ENCODE assay signal across 7 mouse cellular contexts in genomic region chrX:141724937-141725918, GRCm38 (mm10). TPM values are rescaled to one million over a fixed set of nuclear protein-coding genes. Genes with fewer than 3 reads are reported as not detected.
DNase-seq lines count a peak whose midpoint lies in the region; ATAC-seq and TF ChIP-seq lines count a peak whose summit lies in the region.

TSS of gene Irs4 (minus strand) at chrX:141725263.

- no peak within 1 kb of the TSS for H3K27ac ChIP-seq in hindbrain, postnatal 0 days

- peak; percentile 56 for DNase-seq in ZHBTc4 (ENCODE audit: low read depth, low spot score)
- DNase-seq in embryo, embryonic 10.5 days (ENCODE audit: low spot score), result peak; percentile 59
- DNase-seq in hindbrain, postnatal 0 days (ENCODE audit: low spot score), result peak; percentile 32
- peak; percentile 33 for DNase-seq in mesoderm, embryonic 11.5 days (ENCODE audit: low read depth, low spot score)
- DNase-seq in layer of hippocampus, adult 11-12 months (ENCODE audit: low spot score), result no peak
- no peak for DNase-seq in ovary, adult 18-20 months (ENCODE audit: low spot score)
- no peak for DNase-seq in layer of hippocampus, postnatal 14 days (ENCODE audit: low spot score in 2 of 2)

- peak within 1 kb of the TSS; percentile 58 for H3K4me2 ChIP-seq in hindbrain, postnatal 0 days (ENCODE audit: low read depth, low read length)

- 38% methylated on average over 49 of the region's 51 CpGs for WGBS in hindbrain, postnatal 0 days

- peaks cover 36% of the 10 kb centered on the region for H3K27me3 ChIP-seq in hindbrain, postnatal 0 days (ENCODE audit: insufficient read depth, low read length)

- H3K9me3 ChIP-seq in hindbrain, postnatal 0 days (ENCODE audit: low read length), result no peaks in the 10 kb centered on the region

- H3K4me3 ChIP-seq in hindbrain, postnatal 0 days (ENCODE audit: low read length), result peak within 1 kb of the TSS; percentile 40

- H3K36me3 ChIP-seq in hindbrain, postnatal 0 days (ENCODE audit: insufficient read depth, low read length), result no peaks in the 10 kb centered on the region

- no peak for TF ChIP-seq CTCF in hindbrain, postnatal 0 days (IDR thresholded peaks at IDR 0.05; ENCODE audit: low read depth)

- peak; percentile 76 for ATAC-seq in hindbrain, postnatal 0 days

- no peaks in the 10 kb centered on the region for H3K4me1 ChIP-seq in hindbrain, postnatal 0 days (ENCODE audit: insufficient read depth, low read length)

- peak within 1 kb of the TSS; percentile 17; the same call in 1 of the 2 replicates for H3K9ac ChIP-seq in hindbrain, postnatal 0 days (replicated peaks; ENCODE audit: low read length)

RNA-seq across cellular contexts. Expression of gene Irs4, which starts in this region (rescaled TPM):
- total RNA-seq in hindbrain, postnatal 0 days (2014; rRNA removed), result 8.5 and 8.9 TPM in 2 replicates
- 2.3 TPM in 2 replicates for polyA plus RNA-seq in hindbrain, postnatal 0 days (2015; fragmentation: Nextera tagmentation; extraction: Ambion mirVana)
- total RNA-seq in layer of hippocampus, postnatal 14 days (2021), result under 1 TPM; 0.18 to 0.41 TPM

Comparison
In these comparisons a context has a peak if more than half of its experiments do, and no peak if none do; other contexts are left out.
1. DNase-seq: peak in ZHBTc4 (single experiment), embryo, embryonic 10.5 days (single experiment), hindbrain, postnatal 0 days (single experiment) and mesoderm, embryonic 11.5 days (single experiment); none in layer of hippocampus, adult 11-12 months (single experiment), ovary, adult 18-20 months (single experiment) and layer of hippocampus, postnatal 14 days (0 of 2).